Mouse (Mus musculus): ENCODE measurements around the gene Rhog. TPM values are rescaled to one million over a fixed set of nuclear protein-coding genes. Genes with fewer than 3 reads are reported as not detected.

Gene Rhog
- 95.1 TPM for polyA plus RNA-seq (2012; fragmentation: generic; extraction: Trizol)
- long read RNA-seq, experiment 1, transcript Rhog-201 (2 exons, 1,269 nt), result major isoform, 37 of 43 reads
- long read RNA-seq, experiment 1, partial matches to known transcripts, result 0 of 43 reads
- long read RNA-seq, experiment 1, other reads (novel, unspliced or antisense), result 6 of 43 reads
- long read RNA-seq, experiment 2, transcript Rhog-201 (2 exons, 1,269 nt), result major isoform, 30 of 31 reads
- long read RNA-seq, experiment 2, partial matches to known transcripts, result 1 of 31 reads
- long read RNA-seq, experiment 2, other reads (novel, unspliced or antisense), result 0 of 31 reads

DNA sequence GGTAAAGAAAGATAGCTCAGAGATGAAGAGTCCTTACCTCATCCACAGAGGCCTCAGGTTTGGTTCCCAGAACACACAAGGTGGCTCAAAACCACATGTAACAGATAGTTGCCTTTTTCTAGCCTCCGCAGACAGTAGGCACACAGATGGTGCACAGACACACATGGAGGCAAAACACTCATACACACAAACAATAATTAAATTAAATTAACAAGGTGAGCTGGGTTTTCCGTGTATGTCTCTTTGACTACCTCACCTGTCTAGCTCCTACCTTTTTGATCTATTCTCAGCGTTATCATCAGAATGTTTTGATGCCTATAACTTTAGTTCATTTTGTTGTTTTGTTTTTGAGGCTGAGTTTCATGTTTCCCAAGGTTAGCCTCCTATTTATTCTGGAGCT is at the start of gene Rhog:
TSS of gene Rhog (minus strand) at position 101 of the 400 bp plus-strand sequence.
- H3K27me3 ChIP-seq (ENCODE audit: control insufficient read depth, insufficient read depth, insufficient read length), result no peaks in the 10 kb centered on the region
- H3K36me3 ChIP-seq (ENCODE audit: control insufficient read depth, insufficient read depth), result no peaks in the 10 kb centered on the region
- H3K4me3 ChIP-seq (ENCODE audit: insufficient read depth, poor library complexity, severe bottlenecking), result no peak within 1 kb of the TSS
- TF ChIP-seq MAX (IDR thresholded peaks at IDR 0.05) (no peak), CTCF (IDR thresholded peaks at IDR 0.05; ENCODE audit: control insufficient read depth, insufficient read depth, insufficient read length) (no peak), FOSL1 (IDR thresholded peaks at IDR 0.05; ENCODE audit: insufficient read depth, low read length, poor library complexity, severe bottlenecking) (no peak), MYOD1 (IDR thresholded peaks at IDR 0.05; ENCODE audit: control insufficient read depth, insufficient read length, low read depth) (no peak), USF1 (IDR thresholded peaks at IDR 0.05; ENCODE audit: low read depth) (no peak), MYOG (IDR thresholded peaks at IDR 0.05; ENCODE audit: control insufficient read depth, extremely low read depth, insufficient read length) (no peak), CEBPB (IDR thresholded peaks at IDR 0.05; ENCODE audit: low read depth) (no peak)
- H3ac ChIP-seq (ENCODE audit: control insufficient read depth, insufficient read length, low read depth), result no peak within 1 kb of the TSS
- H3K79me3 ChIP-seq (ENCODE audit: low read depth), result no peaks in the 10 kb centered on the region
- H3K79me2 ChIP-seq (ENCODE audit: control insufficient read depth, insufficient read depth), result no peaks in the 10 kb centered on the region

DNA sequence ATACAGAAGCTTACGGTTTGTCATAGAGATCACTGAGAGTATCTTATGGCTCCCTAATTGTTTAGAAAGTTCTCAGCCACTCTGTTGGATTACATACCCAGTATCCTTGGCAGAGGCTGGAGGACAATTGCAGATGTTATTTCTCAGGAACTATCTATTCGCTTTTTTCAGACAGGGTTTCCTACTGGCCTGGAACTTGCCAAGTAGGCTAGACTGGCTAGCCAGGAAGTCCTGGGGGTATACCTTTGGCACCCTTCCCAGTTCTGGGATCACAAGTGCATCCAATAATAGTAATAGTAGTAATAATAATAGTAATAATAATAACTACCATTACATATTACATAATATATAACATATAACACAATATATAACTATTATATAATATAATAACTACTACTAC is 49.7 kb upstream of the Rhog start:
- H3ac ChIP-seq (ENCODE audit: control insufficient read depth, insufficient read length, low read depth), result no peak overlapping the region
- no peak overlapping the region for H3K4me3 ChIP-seq (ENCODE audit: insufficient read depth, poor library complexity, severe bottlenecking)
- H3K36me3 ChIP-seq (ENCODE audit: control insufficient read depth, insufficient read depth), result no peaks in the 10 kb centered on the region
- H3K27me3 ChIP-seq (ENCODE audit: control insufficient read depth, insufficient read depth, insufficient read length), result no peaks in the 10 kb centered on the region
- no peaks in the 10 kb centered on the region for H3K79me2 ChIP-seq (ENCODE audit: control insufficient read depth, insufficient read depth)
- no peaks in the 10 kb centered on the region for H3K79me3 ChIP-seq (ENCODE audit: low read depth)
- TF ChIP-seq CEBPB (IDR thresholded peaks at IDR 0.05; ENCODE audit: low read depth), result no peak
- no peak for TF ChIP-seq USF1 (IDR thresholded peaks at IDR 0.05; ENCODE audit: low read depth)
- no peak for TF ChIP-seq MYOG (IDR thresholded peaks at IDR 0.05; ENCODE audit: control insufficient read depth, extremely low read depth, insufficient read length)

DNA sequence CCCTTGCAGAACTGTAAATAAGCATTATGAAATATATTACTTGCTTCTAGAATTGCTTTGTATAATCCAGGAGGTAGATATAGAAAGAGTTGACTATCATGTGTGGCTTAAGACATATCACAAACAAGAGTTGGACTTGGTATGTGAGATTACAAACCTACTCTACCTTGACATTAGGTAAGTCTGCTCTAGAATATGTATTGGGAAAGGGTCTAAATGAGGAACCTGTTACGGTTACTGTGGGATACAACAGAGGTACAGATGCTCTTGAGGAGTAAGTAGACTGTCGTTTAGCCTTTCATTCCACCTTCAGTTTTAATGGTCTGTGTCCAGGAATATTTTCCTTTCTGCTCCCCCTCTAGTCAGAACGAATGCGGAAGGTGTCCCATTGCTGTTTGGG is 46.6 kb upstream of the Rhog start:
- Histone ChIP-seq H3K36me3 (ENCODE audit: control insufficient read depth, insufficient read depth) (no peaks in the 10 kb centered on the region), H3K4me3 (ENCODE audit: insufficient read depth, poor library complexity, severe bottlenecking) (no peak overlapping the region), H3ac (ENCODE audit: control insufficient read depth, insufficient read length, low read depth) (no peak overlapping the region), H3K79me2 (ENCODE audit: control insufficient read depth, insufficient read depth) (no peaks in the 10 kb centered on the region), H3K27me3 (ENCODE audit: control insufficient read depth, insufficient read depth, insufficient read length) (no peaks in the 10 kb centered on the region), H3K79me3 (ENCODE audit: low read depth) (no peaks in the 10 kb centered on the region)
- TF ChIP-seq CEBPB (IDR thresholded peaks at IDR 0.05; ENCODE audit: low read depth) (no peak), USF1 (IDR thresholded peaks at IDR 0.05; ENCODE audit: low read depth) (no peak), MYOD1 (IDR thresholded peaks at IDR 0.05; ENCODE audit: control insufficient read depth, insufficient read length, low read depth) (no peak), MAX (IDR thresholded peaks at IDR 0.05) (no peak), FOSL1 (IDR thresholded peaks at IDR 0.05; ENCODE audit: insufficient read depth, low read length, poor library complexity, severe bottlenecking) (no peak), CTCF (IDR thresholded peaks at IDR 0.05; ENCODE audit: control insufficient read depth, insufficient read depth, insufficient read length) (no peak), MYOG (IDR thresholded peaks at IDR 0.05; ENCODE audit: control insufficient read depth, extremely low read depth, insufficient read length) (no peak)

DNA sequence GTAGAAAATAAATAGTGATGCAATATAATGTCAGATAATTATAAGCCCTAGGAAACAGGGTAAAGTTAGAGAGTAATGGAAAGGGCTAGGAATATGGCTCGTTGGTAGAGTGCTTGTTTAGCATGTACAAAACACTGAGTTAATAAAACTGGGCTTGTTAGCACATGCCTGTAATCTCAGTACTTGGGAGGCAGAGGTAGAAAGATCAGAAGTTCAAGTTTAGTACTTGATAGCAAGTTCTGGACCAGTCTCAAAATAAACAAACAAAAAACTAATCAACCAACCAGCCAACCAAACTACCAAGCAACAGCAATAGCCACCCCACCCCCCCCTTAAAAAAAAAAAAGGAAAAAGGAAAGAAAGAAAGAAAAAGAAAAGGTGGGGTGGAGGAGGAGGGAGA is 44.9 kb upstream of the Rhog start:
- Histone ChIP-seq H3K4me3 (ENCODE audit: insufficient read depth, poor library complexity, severe bottlenecking) (no peak overlapping the region), H3K79me2 (ENCODE audit: control insufficient read depth, insufficient read depth) (no peaks in the 10 kb centered on the region), H3K27me3 (ENCODE audit: control insufficient read depth, insufficient read depth, insufficient read length) (no peaks in the 10 kb centered on the region), H3K79me3 (ENCODE audit: low read depth) (no peaks in the 10 kb centered on the region), H3K36me3 (ENCODE audit: control insufficient read depth, insufficient read depth) (no peaks in the 10 kb centered on the region), H3ac (ENCODE audit: control insufficient read depth, insufficient read length, low read depth) (no peak overlapping the region)
- TF ChIP-seq FOSL1 (IDR thresholded peaks at IDR 0.05; ENCODE audit: insufficient read depth, low read length, poor library complexity, severe bottlenecking), result no peak
- TF ChIP-seq USF1 (IDR thresholded peaks at IDR 0.05; ENCODE audit: low read depth), result no peak
- no peak for TF ChIP-seq MAX (IDR thresholded peaks at IDR 0.05)
- TF ChIP-seq MYOG (IDR thresholded peaks at IDR 0.05; ENCODE audit: control insufficient read depth, extremely low read depth, insufficient read length), result no peak
- no peak for TF ChIP-seq CEBPB (IDR thresholded peaks at IDR 0.05; ENCODE audit: low read depth)
- TF ChIP-seq CTCF (IDR thresholded peaks at IDR 0.05; ENCODE audit: control insufficient read depth, insufficient read depth, insufficient read length), result no peak
- TF ChIP-seq MYOD1 (IDR thresholded peaks at IDR 0.05; ENCODE audit: control insufficient read depth, insufficient read length, low read depth), result no peak

DNA sequence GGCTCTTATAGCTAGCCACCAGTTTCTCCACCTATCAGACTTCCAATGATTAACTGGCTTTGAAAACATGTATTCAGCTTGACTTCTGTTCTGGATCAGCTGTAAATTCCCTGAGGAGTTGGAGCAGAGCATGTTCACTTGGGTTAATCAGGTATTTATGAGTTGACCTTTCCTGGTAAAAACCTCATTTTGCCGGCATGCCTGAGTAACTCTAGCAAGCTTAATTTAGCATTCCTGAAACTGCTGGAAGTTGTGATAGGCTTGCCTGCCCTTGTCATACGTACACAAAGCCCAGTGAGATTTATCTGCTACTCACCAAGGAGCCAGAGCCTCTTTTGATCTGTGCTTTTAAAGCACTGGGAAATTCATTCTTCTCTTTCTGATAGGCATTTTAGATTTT is 37.4 kb upstream of the Rhog start:
- TF ChIP-seq USF1 (IDR thresholded peaks at IDR 0.05; ENCODE audit: low read depth) (no peak), MAX (IDR thresholded peaks at IDR 0.05) (no peak), CEBPB (IDR thresholded peaks at IDR 0.05; ENCODE audit: low read depth) (no peak), MYOG (IDR thresholded peaks at IDR 0.05; ENCODE audit: control insufficient read depth, extremely low read depth, insufficient read length) (no peak), MYOD1 (IDR thresholded peaks at IDR 0.05; ENCODE audit: control insufficient read depth, insufficient read length, low read depth) (no peak), CTCF (IDR thresholded peaks at IDR 0.05; ENCODE audit: control insufficient read depth, insufficient read depth, insufficient read length) (no peak), FOSL1 (IDR thresholded peaks at IDR 0.05; ENCODE audit: insufficient read depth, low read length, poor library complexity, severe bottlenecking) (no peak)

DNA sequence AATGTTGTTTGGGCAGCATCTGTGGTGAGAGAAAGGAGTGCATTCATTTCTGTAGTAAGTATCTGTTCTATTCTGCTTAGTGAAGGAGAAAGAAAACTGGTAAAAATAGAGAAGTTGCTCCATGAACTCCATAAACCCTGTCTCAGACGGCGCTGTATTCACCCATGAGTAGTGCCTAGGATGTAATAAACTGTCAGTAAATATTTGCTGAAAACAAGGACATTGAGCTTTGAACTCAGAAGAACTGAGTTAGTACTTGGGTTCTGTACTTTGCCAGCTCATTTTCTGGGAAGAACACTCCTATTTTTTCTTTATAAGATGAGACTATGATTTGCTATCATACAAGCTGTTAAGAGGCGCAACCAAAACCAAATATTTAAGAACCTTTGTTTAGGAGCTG is 36.4 kb upstream of the Rhog start:
- no peaks in the 10 kb centered on the region for H3K79me2 ChIP-seq (ENCODE audit: control insufficient read depth, insufficient read depth)
- TF ChIP-seq MYOD1 (IDR thresholded peaks at IDR 0.05; ENCODE audit: control insufficient read depth, insufficient read length, low read depth) (no peak), MYOG (IDR thresholded peaks at IDR 0.05; ENCODE audit: control insufficient read depth, extremely low read depth, insufficient read length) (no peak), MAX (IDR thresholded peaks at IDR 0.05) (no peak), CTCF (IDR thresholded peaks at IDR 0.05; ENCODE audit: control insufficient read depth, insufficient read depth, insufficient read length) (no peak), USF1 (IDR thresholded peaks at IDR 0.05; ENCODE audit: low read depth) (no peak), CEBPB (IDR thresholded peaks at IDR 0.05; ENCODE audit: low read depth) (no peak), FOSL1 (IDR thresholded peaks at IDR 0.05; ENCODE audit: insufficient read depth, low read length, poor library complexity, severe bottlenecking) (no peak)
- H3K27me3 ChIP-seq (ENCODE audit: control insufficient read depth, insufficient read depth, insufficient read length), result no peaks in the 10 kb centered on the region
- H3K36me3 ChIP-seq (ENCODE audit: control insufficient read depth, insufficient read depth), result no peaks in the 10 kb centered on the region
- H3K79me3 ChIP-seq (ENCODE audit: low read depth), result no peaks in the 10 kb centered on the region
- no peak overlapping the region for H3K4me3 ChIP-seq (ENCODE audit: insufficient read depth, poor library complexity, severe bottlenecking)
- H3ac ChIP-seq (ENCODE audit: control insufficient read depth, insufficient read length, low read depth), result no peak overlapping the region

More for the DNA sequence above, 37.4 kb upstream of the Rhog start:
- no peaks in the 10 kb centered on the region for H3K79me3 ChIP-seq (ENCODE audit: low read depth)
- no peaks in the 10 kb centered on the region for H3K79me2 ChIP-seq (ENCODE audit: control insufficient read depth, insufficient read depth)
- H3K27me3 ChIP-seq (ENCODE audit: control insufficient read depth, insufficient read depth, insufficient read length), result no peaks in the 10 kb centered on the region
- no peak overlapping the region for H3K4me3 ChIP-seq (ENCODE audit: insufficient read depth, poor library complexity, severe bottlenecking)
- no peak overlapping the region for H3ac ChIP-seq (ENCODE audit: control insufficient read depth, insufficient read length, low read depth)
- H3K36me3 ChIP-seq (ENCODE audit: control insufficient read depth, insufficient read depth), result no peaks in the 10 kb centered on the region
